Mouse (Mus musculus) intestine, embryonic 14.5 days (tissue): ENCODE results near the gene Wnt9b. TPM values are rescaled to one million over a fixed set of nuclear protein-coding genes. Genes with fewer than 3 reads are reported as not detected.
"Not testable (repeated sequence)": the region's sequence is repeated elsewhere in the genome, so short reads cannot be mapped to it uniquely, and the experiment has no call there.

Experiments
- ATAC-seq: fragments of 200-750 bp; cut with Nextera tagmentation; replicated peaks from 2 replicates; pipeline ENCODE4 v1.8.0; 2017; ENCODE audit warnings: low read depth, moderate number of reproducible peaks, moderate TSS enrichment, moderate library complexity; ENCODE audit not compliant: low FRiP score, low TSS enrichment
- DNase-seq: peaks from one replicate; pipeline ENCODE4 v3.0.0-alpha.2; 2018; ENCODE audit warnings: low spot score
- H3K27ac ChIP-seq: fragments of 300-500 bp; sonication (generic); 2 replicates; pipeline ENCODE4 v1.5.1; 2014; ENCODE audit warnings: low read depth, mild to moderate bottlenecking, control low read depth
- H3K27me3 ChIP-seq: fragments of 300-500 bp; sonication (generic); replicated peaks from 2 replicates; pipeline ENCODE4 v1.6.1; 2014; ENCODE audit warnings: low read length, control low read depth; ENCODE audit not compliant: control insufficient read depth, insufficient read depth
- H3K36me3 ChIP-seq: fragments of 300-500 bp; sonication (generic); 2 replicates; pipeline ENCODE4 v1.6.1; 2014; ENCODE audit warnings: low read length, control low read depth; ENCODE audit not compliant: control insufficient read depth, insufficient read depth
- H3K4me1 ChIP-seq: fragments of 300-500 bp; sonication (generic); replicated peaks from 2 replicates; pipeline ENCODE4 v1.6.1; 2014; ENCODE audit warnings: low read length, control low read depth, mixed read lengths; ENCODE audit not compliant: control insufficient read depth, insufficient read depth
- H3K4me2 ChIP-seq: fragments of 300-500 bp; sonication (generic); 2 replicates; pipeline ENCODE4 v1.6.1; 2014; ENCODE audit warnings: low read length
- H3K4me3 ChIP-seq: fragments of 300-500 bp; sonication (generic); 2 replicates; pipeline ENCODE4 v1.5.1; 2014; ENCODE audit warnings: low read depth, low read length, control low read depth, mixed read lengths
- H3K9ac ChIP-seq: fragments of 300-500 bp; sonication (generic); 2 replicates; pipeline ENCODE4 v1.6.1; 2014; ENCODE audit warnings: mild to moderate bottlenecking, low read length
- H3K9me3 ChIP-seq: fragments of 300-500 bp; sonication (generic); 2 replicates; pipeline ENCODE4 v1.6.1; 2016; ENCODE audit warnings: low read length, control low read depth; ENCODE audit not compliant: control insufficient read depth
- WGBS: fragments of 180-500 bp; shearing (Covaris S2); extraction: QIAGEN DNeasy Blood & Tissue Kit; methylation state at CpG from one replicate; pipeline ENCODE4 v1.1.7; 2014; 5-methylcytosine and 5-hydroxymethylcytosine counted together
- polyA plus RNA-seq: library from polyadenylated mRNA; unstranded; fragments of >200 nt; fragmentation: Nextera tagmentation; extraction: Ambion mirVana; gene quantifications from 2 replicates; pipeline ENCODE4 v1.2.1, GENCODE M21; 2014

Gene Wnt9b
- polyA plus RNA-seq, 1 experiment from 2014 or later: not detected

DNA sequence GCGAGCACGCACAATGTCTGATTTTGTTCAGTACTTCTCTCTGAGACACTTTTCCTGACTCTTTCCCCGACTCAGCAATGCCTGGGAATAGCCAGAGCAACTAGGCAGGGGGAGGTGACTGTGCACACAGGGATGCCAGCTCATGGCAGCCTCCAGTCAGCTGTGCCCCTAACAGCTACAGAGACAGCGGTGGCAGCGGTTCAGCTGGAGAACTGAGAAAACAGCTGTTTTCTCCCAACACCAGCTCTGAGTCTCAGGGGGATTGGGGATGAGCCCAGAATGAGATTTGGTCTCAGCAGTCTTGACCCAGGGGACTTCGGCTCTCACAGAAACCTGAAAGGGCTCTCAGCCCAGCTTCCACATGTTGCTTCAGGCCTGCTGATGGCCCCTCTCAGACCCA, 15.0 kb upstream of the Wnt9b start:
- 56% methylated on average over 6 of the region's 6 CpGs for WGBS
- Histone ChIP-seq H3K36me3 (no peaks in the 10 kb centered on the region), H3K27me3 (peaks cover 17% of the 10 kb centered on the region), H3K4me1 (no peaks in the 10 kb centered on the region), H3K27ac (no peak overlapping the region), H3K9me3 (no peaks in the 10 kb centered on the region), H3K4me2 (no peak overlapping the region), H3K4me3 (no peak overlapping the region), H3K9ac (no peak overlapping the region)
- DNase-seq (no peak), ATAC-seq (no peak)

DNA sequence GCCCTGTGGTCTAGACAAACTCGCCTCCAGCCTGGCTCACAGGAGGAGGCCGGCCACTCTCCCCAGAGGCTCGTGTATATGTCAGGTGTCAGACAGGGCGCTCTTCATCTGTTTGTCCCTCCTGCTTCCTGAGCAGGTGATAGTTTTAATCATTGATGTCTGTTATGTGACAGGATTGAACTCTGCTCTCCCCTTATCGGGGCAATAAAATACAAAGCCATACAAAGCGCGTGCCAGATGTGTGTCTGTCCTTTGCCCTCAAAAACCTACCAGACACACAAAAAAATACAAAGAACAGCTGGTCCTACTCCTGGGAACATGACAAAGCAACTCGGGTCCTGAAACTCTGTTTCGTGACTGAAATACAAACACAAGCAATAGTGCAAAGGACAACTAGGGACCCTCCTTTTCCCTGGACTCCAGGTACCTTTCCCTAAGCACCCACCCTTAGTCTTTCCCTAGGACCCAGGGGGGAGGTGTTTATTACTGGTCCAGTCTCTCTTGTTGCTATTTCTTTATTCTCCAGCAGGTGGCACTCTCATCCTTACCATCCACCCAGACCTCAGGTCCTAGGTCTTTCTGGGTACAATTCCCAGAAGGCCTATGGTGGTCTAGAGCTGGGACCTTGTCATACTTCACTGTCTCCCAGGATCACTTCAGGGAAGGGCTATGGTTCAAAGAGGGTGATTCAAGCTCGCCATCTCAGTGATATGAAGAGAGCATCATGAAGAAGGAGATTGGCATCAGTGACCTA, 14.0 kb upstream of the Wnt9b start:
- H3K4me3 ChIP-seq: no peak overlapping the region
- H3K9ac ChIP-seq: no peak overlapping the region
- 18% methylated on average over 10 of the region's 10 CpGs for WGBS
- H3K4me2 ChIP-seq: no peak overlapping the region
- DNase-seq: peak; percentile 70
- no peaks in the 10 kb centered on the region for H3K9me3 ChIP-seq
- no peaks in the 10 kb centered on the region for H3K4me1 ChIP-seq
- H3K27ac ChIP-seq: no peak overlapping the region
- peak; percentile 67 for ATAC-seq
- no peaks in the 10 kb centered on the region for H3K36me3 ChIP-seq
- peaks cover 7% of the 10 kb centered on the region for H3K27me3 ChIP-seq

DNA sequence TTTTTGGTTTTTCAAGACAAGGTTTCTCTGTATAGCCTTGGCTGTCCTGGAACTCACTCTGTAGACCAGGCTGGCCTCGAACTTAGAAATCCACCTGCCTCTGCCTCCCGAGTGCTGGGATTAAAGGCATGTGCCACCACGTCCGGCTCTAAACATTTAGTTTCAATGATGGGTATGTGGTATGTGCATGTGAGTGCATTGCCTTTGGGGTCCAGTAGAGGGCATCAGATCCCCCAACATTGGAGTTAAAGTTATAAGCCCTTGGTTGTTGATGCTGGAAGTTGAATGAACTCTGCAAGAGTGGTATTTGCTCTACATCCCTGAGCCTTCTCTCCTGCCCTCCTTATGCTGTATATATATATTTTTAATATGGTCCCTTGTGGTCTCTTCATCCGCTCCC, 11.3 kb upstream of the Wnt9b start:
- not testable (repeated sequence) for H3K27ac ChIP-seq, H3K27me3 ChIP-seq, H3K4me2 ChIP-seq, H3K4me1 ChIP-seq, ATAC-seq, H3K36me3 ChIP-seq, H3K9ac ChIP-seq, H3K4me3 ChIP-seq, H3K9me3 ChIP-seq, DNase-seq
- 85% methylated on average over 5 of the region's 5 CpGs for WGBS

DNA sequence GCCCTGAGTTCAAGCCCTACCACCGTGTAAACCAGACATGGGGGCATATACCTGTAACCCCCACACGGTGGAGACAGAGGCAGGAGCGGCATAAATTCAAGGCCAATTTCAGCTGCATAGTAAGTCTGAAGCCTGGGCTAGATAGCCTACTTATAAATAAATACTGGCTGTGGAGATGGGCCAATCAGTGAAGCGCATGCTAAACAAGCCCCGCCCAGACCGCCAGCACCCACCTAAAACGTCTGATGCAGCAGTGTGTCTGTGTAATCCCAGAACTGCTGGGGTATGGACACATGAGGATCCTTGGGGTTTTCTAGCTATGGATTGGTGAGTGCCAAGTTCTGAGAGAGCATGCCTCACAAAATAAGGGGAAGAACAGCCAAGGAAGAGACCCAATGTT, 10.5 kb upstream of the Wnt9b start:
- Histone ChIP-seq H3K9me3 (no peaks in the 10 kb centered on the region), H3K4me3 (no peak overlapping the region), H3K9ac (no peak overlapping the region), H3K4me1 (no peaks in the 10 kb centered on the region), H3K4me2 (no peak overlapping the region), H3K27ac (no peak overlapping the region), H3K36me3 (no peaks in the 10 kb centered on the region), H3K27me3 (0 out of 2 replicates have a peak, but pooled peaks cover 2% of the 10 kb centered on the region)
- DNase-seq (no peak), ATAC-seq (no peak)
- WGBS: 54% methylated on average over 7 of the region's 7 CpGs

DNA sequence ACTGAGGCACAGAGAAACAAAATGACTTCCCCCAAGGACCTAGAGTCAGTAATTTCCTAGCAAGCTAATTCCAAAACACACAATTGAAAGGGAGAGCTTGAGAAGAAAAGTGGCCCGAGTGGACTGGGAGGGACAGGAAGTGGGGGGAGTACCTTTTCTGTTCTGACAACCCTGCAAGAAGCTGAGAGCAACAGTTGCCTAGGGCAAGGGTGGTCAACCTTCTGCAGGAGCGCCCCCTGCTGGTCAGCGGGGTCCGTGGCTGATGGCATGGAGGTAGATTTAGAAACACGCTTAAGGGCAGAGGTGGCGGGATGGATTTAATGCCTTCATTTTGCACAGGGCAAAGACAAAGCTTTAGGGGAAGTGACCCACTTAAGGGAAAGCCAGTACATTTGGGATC, 9.1 kb upstream of the Wnt9b start:
- H3K9me3 ChIP-seq: no peaks in the 10 kb centered on the region
- H3K4me3 ChIP-seq: no peak overlapping the region
- H3K9ac ChIP-seq: no peak overlapping the region
- ATAC-seq (0 out of 2 replicates have a peak, but pooled peaks have one; percentile 19), DNase-seq (peak; percentile 93)
- H3K27me3 ChIP-seq: 0 out of 2 replicates have a peak, but pooled peaks cover 10% of the 10 kb centered on the region
- H3K4me2 ChIP-seq: no peak overlapping the region
- WGBS: 9% methylated on average over 6 of the region's 6 CpGs
- H3K4me1 ChIP-seq: no peaks in the 10 kb centered on the region
- H3K36me3 ChIP-seq: no peaks in the 10 kb centered on the region
- no peak overlapping the region for H3K27ac ChIP-seq

DNA sequence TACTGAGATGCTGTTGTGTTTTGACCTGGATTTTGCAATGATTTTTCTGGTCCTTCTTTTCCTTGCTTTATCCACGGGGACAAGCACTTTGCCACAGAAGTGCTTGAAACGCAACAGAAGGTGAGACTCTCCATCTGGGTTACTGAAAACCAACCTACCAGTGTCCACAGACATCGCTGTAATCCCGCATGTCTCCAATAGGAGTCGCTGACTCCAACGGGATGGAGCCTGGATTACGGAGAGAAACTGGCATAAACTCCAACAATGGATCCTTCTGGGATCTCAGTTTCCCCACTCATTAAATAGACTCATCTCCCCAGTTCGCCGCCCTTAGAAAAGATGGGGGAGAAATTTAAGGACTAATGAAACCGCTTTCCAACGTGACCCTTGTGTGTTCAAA, 8.4 kb upstream of the Wnt9b start:
- DNase-seq (no peak), ATAC-seq (no peak)
- no peaks in the 10 kb centered on the region for H3K4me1 ChIP-seq
- H3K9me3 ChIP-seq: no peaks in the 10 kb centered on the region
- H3K27ac ChIP-seq: no peak overlapping the region
- H3K27me3 ChIP-seq: 0 out of 2 replicates have a peak, but pooled peaks cover 15% of the 10 kb centered on the region
- no peak overlapping the region for H3K4me3 ChIP-seq
- H3K4me2 ChIP-seq: no peak overlapping the region
- H3K9ac ChIP-seq: no peak overlapping the region
- H3K36me3 ChIP-seq: no peaks in the 10 kb centered on the region
- WGBS: 47% methylated on average over 11 of the region's 11 CpGs

DNA sequence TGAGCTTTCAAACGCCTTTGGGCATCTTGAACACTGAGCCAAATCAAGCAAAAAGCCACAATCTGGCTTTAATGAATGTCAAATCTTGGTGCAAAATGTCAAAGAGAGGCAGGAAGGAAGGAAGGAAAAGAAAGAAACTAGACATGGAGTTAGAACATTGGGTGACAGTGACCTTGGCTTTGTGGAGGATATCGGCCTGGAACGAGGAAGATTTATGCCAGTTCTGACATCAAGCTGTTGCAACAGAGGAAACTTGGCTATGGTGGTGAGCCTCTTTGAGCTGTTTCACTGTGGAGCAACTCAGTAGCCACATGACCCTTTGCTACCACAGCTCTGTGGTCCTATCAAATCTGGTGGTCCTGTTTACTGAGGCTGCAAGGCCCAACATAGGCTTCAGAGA, 991 bp upstream of the Wnt9b start:
- DNase-seq: no peak
- WGBS: 54% methylated on average over 3 of the region's 3 CpGs
- H3K27me3 ChIP-seq: peaks cover 75% of the 10 kb centered on the region

DNA sequence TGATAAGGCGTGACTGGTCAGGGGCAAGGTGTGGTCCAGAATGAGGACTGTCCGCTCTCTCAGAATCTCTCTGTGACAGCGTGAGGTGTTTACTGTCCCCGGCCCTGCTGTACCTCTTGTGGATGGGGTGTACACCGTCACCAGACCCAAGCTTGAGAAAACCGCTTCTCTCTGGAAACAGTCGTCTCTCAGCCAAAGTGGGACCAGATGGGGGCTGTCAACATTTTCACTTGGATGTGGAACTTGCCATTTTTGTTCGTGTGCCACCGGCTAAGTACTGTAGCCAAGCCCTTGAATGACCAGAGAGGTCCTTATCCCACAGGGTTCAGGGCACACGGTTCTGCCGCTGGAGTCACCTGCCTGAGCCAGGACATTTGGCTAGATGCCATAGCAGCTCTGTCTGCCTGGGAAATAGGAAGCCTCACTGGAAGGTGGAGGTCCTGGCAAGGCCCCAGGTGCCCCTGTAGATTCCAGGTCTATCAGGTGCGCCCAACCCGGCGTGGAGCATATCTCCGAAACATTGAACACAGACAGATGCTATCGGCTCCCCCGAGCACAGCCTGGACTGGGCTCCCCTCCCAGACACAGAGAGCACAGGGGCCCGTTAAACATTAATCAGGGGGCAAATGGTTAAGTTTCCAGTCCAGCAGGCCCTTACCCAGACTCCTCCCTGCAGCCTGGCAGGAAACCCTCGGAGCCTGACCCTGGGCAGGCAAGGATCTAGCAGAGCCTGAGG, 14.4 kb downstream of the Wnt9b start:
- Histone ChIP-seq H3K9ac (no peak overlapping the region), H3K4me2 (peak overlapping the region; percentile 5; the same call in 1 of the 2 replicates), H3K9me3 (no peaks in the 10 kb centered on the region), H3K27ac (no peak overlapping the region), H3K27me3 (no peaks in the 10 kb centered on the region), H3K4me1 (peaks cover 10% of the 10 kb centered on the region), H3K4me3 (no peak overlapping the region), H3K36me3 (no peaks in the 10 kb centered on the region)
- DNase-seq (peak; percentile 61), ATAC-seq (peak; percentile 32)
- WGBS: 58% methylated on average over 19 of the region's 19 CpGs

More for the DNA sequence above, 991 bp upstream of the Wnt9b start:
- ATAC-seq: no peak
- H3K4me3 ChIP-seq: no peak overlapping the region
- H3K9me3 ChIP-seq: no peaks in the 10 kb centered on the region
- no peak overlapping the region for H3K27ac ChIP-seq
- no peak overlapping the region for H3K4me2 ChIP-seq
- no peak overlapping the region for H3K9ac ChIP-seq
- peaks cover 7% of the 10 kb centered on the region; the same call in 1 of the 2 replicates for H3K4me1 ChIP-seq
- no peaks in the 10 kb centered on the region for H3K36me3 ChIP-seq
